Mouse (Mus musculus) lung, adult 2 months (tissue): Measurements from ENCODE around the gene Gsdma.

Experiments
- CTCF ChIP-seq: fragments of 200-500 bp; IDR thresholded peaks from 2 replicates; pipeline ENCODE4 v1.5.1; 2011; ENCODE audit warnings: mild to moderate bottlenecking, low read length, control low read depth; ENCODE audit not compliant: insufficient read depth
- POLR2A ChIP-seq: fragments of 200-500 bp; IDR thresholded peaks from 2 replicates; pipeline ENCODE4 v1.6.1; 2011; ENCODE audit warnings: low read depth, mild to moderate bottlenecking, control low read depth, low read length, borderline replicate concordance; ENCODE audit errors: extremely low read depth

DNA sequence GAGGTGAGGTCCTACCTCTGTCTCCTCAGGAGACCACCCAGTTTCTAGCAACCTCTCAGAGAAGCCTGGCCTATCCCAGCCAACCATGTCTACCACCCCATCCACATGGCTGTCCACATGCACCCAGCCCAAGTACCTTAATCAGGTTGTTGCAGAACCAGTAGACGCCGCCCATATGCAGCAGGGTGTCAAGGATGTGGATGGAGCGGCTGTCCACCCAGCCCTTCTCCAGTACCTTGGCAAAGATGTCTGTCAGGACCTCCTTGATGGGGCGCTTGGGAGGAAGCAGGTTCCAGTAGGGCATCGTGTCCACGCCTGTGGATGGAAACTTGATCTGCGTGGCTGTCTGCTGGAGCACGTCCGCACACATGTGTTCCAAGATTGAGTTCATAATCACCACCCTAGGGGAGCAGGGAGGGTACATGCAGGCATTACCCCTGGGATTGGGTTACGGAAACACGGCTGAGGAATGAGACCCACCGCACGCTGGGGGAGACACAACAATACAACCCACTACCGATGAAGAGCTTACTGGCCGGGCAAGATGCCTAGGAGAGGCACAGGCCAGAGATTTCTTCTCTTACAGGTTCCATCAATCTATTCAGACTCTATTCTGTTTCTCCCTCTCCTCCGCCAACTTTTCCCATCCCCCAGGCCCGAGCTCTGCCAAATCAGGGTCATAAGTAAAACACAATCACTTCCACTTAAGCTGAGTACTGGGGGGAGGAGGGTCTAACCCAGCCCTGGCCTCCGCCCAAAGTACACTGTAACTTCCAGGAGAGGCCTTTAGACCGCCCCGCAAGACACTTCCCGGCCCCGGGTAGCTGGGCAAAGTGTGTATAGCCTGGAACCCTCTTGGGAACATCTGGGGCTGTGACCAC lies 43.5 kb downstream of the Gsdma start:
- TF ChIP-seq POLR2A (no peak), CTCF (no peak)
